Mouse (Mus musculus): ENCODE measurements at regions not wholly inside any gene's neighbourhood (a gene's known extent, or its start where the extent isn't known, plus 50 kb on each side); places are given as distances from the start of the nearest gene placed in this dataset.

- Histone ChIP-seq H3K27ac (ENCODE audit: insufficient read depth, low read depth, low read length, poor library complexity, severe bottlenecking) (no peak overlapping the region), H3K9ac (ENCODE audit: insufficient read depth, low read depth, low read length, poor library complexity, severe bottlenecking) (no peak overlapping the region), H3K4me1 (ENCODE audit: control insufficient read depth in 2 of 2, insufficient read depth in 2 of 2, low read length in 2 of 2, poor library complexity in 1 of 2) (no peaks in the 10 kb centered on the region), H3K4me3 (ENCODE audit: insufficient read depth in 1 of 2, low read depth in 1 of 2, low read length in 2 of 2, poor library complexity in 1 of 2, severe bottlenecking in 1 of 2) (no peak overlapping the region), H3K9me3 (ENCODE audit: control insufficient read depth, insufficient read depth, low read depth, low read length) (no peaks in the 10 kb centered on the region), H3K36me3 (ENCODE audit: control insufficient read depth, insufficient read depth, low read length, poor library complexity, severe bottlenecking) (no peaks in the 10 kb centered on the region)
- DNase-seq (ENCODE audit: low read depth, low spot score) = no peak
- TF ChIP-seq ZNF384 (IDR thresholded peaks at IDR 0.05; ENCODE audit: low read depth, low read length) (no peak), ZC3H11A (IDR thresholded peaks at IDR 0.05; ENCODE audit: borderline replicate concordance, low read depth, low read length) (no peak), HCFC1 (IDR thresholded peaks at IDR 0.05; ENCODE audit: borderline replicate concordance, insufficient read depth, low read length) (no peak), MAFK (IDR thresholded peaks at IDR 0.05; ENCODE audit: insufficient read depth, low read depth, low read length) (no peak), CHD2 (IDR thresholded peaks at IDR 0.05; ENCODE audit: low read depth, low read length) (no peak)
- in situ Hi-C loops (cut with MboI; ENCODE audit: low sequenced_read_pairs in 2 of 2, unreplicated experiment in 2 of 2) = no loop called here
These were observed 161.1 kb downstream of the Xpnpep1 start for GRCm38 (mm10) chr19:52878812-52879502.

GRCm38 (mm10) chr19:52866635-52867034, 173.4 kb downstream of the Xpnpep1 start:
- no peaks in the 10 kb centered on the region for H3K36me3 ChIP-seq (ENCODE audit: control insufficient read depth, insufficient read depth, low read length, poor library complexity, severe bottlenecking)
- DNase-seq (ENCODE audit: low read depth, low spot score) = no peak
- no peak for TF ChIP-seq MAFK (IDR thresholded peaks at IDR 0.05; ENCODE audit: insufficient read depth, low read depth, low read length)
- no peak for TF ChIP-seq ZC3H11A (IDR thresholded peaks at IDR 0.05; ENCODE audit: borderline replicate concordance, low read depth, low read length)
- TF ChIP-seq ZNF384 (IDR thresholded peaks at IDR 0.05; ENCODE audit: low read depth, low read length) = no peak
- no peak for TF ChIP-seq CHD2 (IDR thresholded peaks at IDR 0.05; ENCODE audit: low read depth, low read length)
- no peak for TF ChIP-seq HCFC1 (IDR thresholded peaks at IDR 0.05; ENCODE audit: borderline replicate concordance, insufficient read depth, low read length)
- no peaks in the 10 kb centered on the region for H3K9me3 ChIP-seq (ENCODE audit: control insufficient read depth, insufficient read depth, low read depth, low read length)
- H3K27ac ChIP-seq (ENCODE audit: insufficient read depth, low read depth, low read length, poor library complexity, severe bottlenecking) = no peak overlapping the region
- no peak overlapping the region for H3K4me3 ChIP-seq (ENCODE audit: insufficient read depth in 1 of 2, low read depth in 1 of 2, low read length in 2 of 2, poor library complexity in 1 of 2, severe bottlenecking in 1 of 2)
- no peak overlapping the region for H3K9ac ChIP-seq (ENCODE audit: insufficient read depth, low read depth, low read length, poor library complexity, severe bottlenecking)
- no peaks in the 10 kb centered on the region for H3K4me1 ChIP-seq (ENCODE audit: control insufficient read depth in 2 of 2, insufficient read depth in 2 of 2, low read length in 2 of 2, poor library complexity in 1 of 2)
- in situ Hi-C loops (cut with MboI; ENCODE audit: low sequenced_read_pairs in 2 of 2, unreplicated experiment in 2 of 2) = no loop called here

GRCm38 (mm10) chr19:52861576-52861975, 178.4 kb downstream of the Xpnpep1 start:
- in situ Hi-C loops (cut with MboI; ENCODE audit: low sequenced_read_pairs in 2 of 2, unreplicated experiment in 2 of 2) = no loop called here
- Histone ChIP-seq H3K9me3 (ENCODE audit: control insufficient read depth, insufficient read depth, low read depth, low read length) (no peaks in the 10 kb centered on the region), H3K36me3 (ENCODE audit: control insufficient read depth, insufficient read depth, low read length, poor library complexity, severe bottlenecking) (no peaks in the 10 kb centered on the region), H3K4me1 (ENCODE audit: control insufficient read depth in 2 of 2, insufficient read depth in 2 of 2, low read length in 2 of 2, poor library complexity in 1 of 2) (no peaks in the 10 kb centered on the region), H3K9ac (ENCODE audit: insufficient read depth, low read depth, low read length, poor library complexity, severe bottlenecking) (no peak overlapping the region), H3K4me3 (ENCODE audit: insufficient read depth in 1 of 2, low read depth in 1 of 2, low read length in 2 of 2, poor library complexity in 1 of 2, severe bottlenecking in 1 of 2) (no peak overlapping the region), H3K27ac (ENCODE audit: insufficient read depth, low read depth, low read length, poor library complexity, severe bottlenecking) (no peak overlapping the region)
- no peak for DNase-seq (ENCODE audit: low read depth, low spot score)
- TF ChIP-seq HCFC1 (IDR thresholded peaks at IDR 0.05; ENCODE audit: borderline replicate concordance, insufficient read depth, low read length) (no peak), ZC3H11A (IDR thresholded peaks at IDR 0.05; ENCODE audit: borderline replicate concordance, low read depth, low read length) (no peak), MAFK (IDR thresholded peaks at IDR 0.05; ENCODE audit: insufficient read depth, low read depth, low read length) (no peak), CHD2 (IDR thresholded peaks at IDR 0.05; ENCODE audit: low read depth, low read length) (no peak), ZNF384 (IDR thresholded peaks at IDR 0.05; ENCODE audit: low read depth, low read length) (no peak)

- in situ Hi-C loops (cut with MboI; ENCODE audit: low sequenced_read_pairs in 2 of 2, unreplicated experiment in 2 of 2) = no loop called here
- Histone ChIP-seq H3K36me3 (ENCODE audit: control insufficient read depth, insufficient read depth, low read length, poor library complexity, severe bottlenecking) (no peaks in the 10 kb centered on the region), H3K4me3 (ENCODE audit: insufficient read depth in 1 of 2, low read depth in 1 of 2, low read length in 2 of 2, poor library complexity in 1 of 2, severe bottlenecking in 1 of 2) (no peak overlapping the region), H3K9me3 (ENCODE audit: control insufficient read depth, insufficient read depth, low read depth, low read length) (no peaks in the 10 kb centered on the region), H3K4me1 (ENCODE audit: control insufficient read depth in 2 of 2, insufficient read depth in 2 of 2, low read length in 2 of 2, poor library complexity in 1 of 2) (no peaks in the 10 kb centered on the region), H3K27ac (ENCODE audit: insufficient read depth, low read depth, low read length, poor library complexity, severe bottlenecking) (no peak overlapping the region), H3K9ac (ENCODE audit: insufficient read depth, low read depth, low read length, poor library complexity, severe bottlenecking) (no peak overlapping the region)
- TF ChIP-seq CHD2 (IDR thresholded peaks at IDR 0.05; ENCODE audit: low read depth, low read length) = no peak
- no peak for TF ChIP-seq HCFC1 (IDR thresholded peaks at IDR 0.05; ENCODE audit: borderline replicate concordance, insufficient read depth, low read length)
- no peak for TF ChIP-seq ZNF384 (IDR thresholded peaks at IDR 0.05; ENCODE audit: low read depth, low read length)
- no peak for TF ChIP-seq MAFK (IDR thresholded peaks at IDR 0.05; ENCODE audit: insufficient read depth, low read depth, low read length)
- no peak for DNase-seq (ENCODE audit: low read depth, low spot score)
These were observed 185.8 kb downstream of the Xpnpep1 start for GRCm38 (mm10) chr19:52854068-52854682.

Data from ES-E14 (cell line).